Mouse (Mus musculus): ENCODE data around the gene Cdca3. TPM values are rescaled to one million over a fixed set of nuclear protein-coding genes. Genes with fewer than 3 reads are reported as not detected.
"Not testable (repeated sequence)": the region's sequence is repeated elsewhere in the genome, so short reads cannot be mapped to it uniquely, and the experiment has no call there.

Cdca3 gene
- polyA plus RNA-seq, 1 experiment from 2014 or later = 138 TPM

DNA sequence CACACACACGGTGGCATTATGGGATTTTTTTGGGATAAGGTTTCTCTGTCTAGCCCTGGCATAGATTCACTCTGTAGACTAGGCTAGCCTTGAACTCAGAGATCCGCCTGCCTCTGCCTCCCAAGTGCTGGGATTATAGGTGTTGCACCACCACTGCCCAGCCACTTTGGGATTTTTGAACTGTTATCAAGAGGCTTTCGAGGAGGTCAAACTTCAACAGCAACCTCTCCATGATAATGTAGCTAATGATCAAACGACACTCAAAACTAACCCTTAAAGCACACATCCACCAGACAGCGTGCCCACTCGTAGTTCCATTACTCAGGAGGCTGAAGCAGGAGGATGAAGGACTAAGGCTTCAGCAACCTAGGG, 21.4 kb upstream of the Cdca3 start:
- Histone ChIP-seq H3K27me3 (ENCODE audit: control insufficient read depth, insufficient read depth, low read length) (no peaks in the 10 kb centered on the region), H3K4me2 (ENCODE audit: low read depth, low read length) (peak overlapping the region; percentile 93), H3K4me3 (replicated peaks; ENCODE audit: low read length) (peak overlapping the region; percentile 66), H3K4me1 (ENCODE audit: control insufficient read depth, insufficient read depth, low read length) (peaks cover 32% of the 10 kb centered on the region), H3K36me3 (ENCODE audit: control insufficient read depth, insufficient read depth, low read length) (0 out of 2 replicates have a peak, but pooled peaks cover 7% of the 10 kb centered on the region), H3K27ac (ENCODE audit: low read length) (peak overlapping the region; percentile 96), H3K9ac (ENCODE audit: low read length) (peak overlapping the region; percentile 81), H3K9me3 (replicated peaks; ENCODE audit: control insufficient read depth, low read length) (no peaks in the 10 kb centered on the region)
- no peak for ATAC-seq (ENCODE audit: insufficient read depth, low FRiP score)
- WGBS = 64% methylated on average over 6 of the region's 6 CpGs

DNA sequence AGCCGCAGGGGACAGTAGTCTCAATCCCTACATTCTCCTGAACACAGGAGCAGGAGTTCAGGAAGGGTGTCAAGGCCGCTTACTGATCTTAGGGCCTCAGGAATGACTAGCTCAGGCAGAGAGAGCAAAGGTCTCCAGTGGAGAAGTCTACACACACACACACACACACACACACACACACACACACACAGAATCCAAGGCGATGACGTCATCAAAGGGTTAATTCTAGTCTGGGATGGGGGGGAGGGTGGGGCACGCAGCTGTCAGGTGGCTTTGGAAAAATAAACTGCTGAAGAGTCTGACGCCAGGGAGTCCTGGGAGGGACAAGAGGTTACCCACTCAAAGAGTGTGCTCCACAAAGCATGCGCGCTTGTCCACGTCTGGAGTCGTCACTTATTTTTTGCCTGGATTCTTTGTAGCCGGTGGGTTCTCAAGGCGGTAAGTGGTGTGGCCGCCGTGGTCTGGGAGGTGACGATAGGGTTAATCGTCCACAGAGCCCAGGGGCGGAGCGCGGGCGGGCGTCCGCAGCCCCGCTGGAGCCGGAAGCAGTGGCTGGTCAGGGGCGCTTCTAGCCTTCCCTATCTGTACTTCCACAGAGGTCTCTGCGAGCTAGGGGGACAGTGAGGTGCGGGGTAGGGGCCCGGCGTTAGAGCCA, 20.9 kb upstream of the Cdca3 start, which contains the start of gene Spsb2:
Gene Spsb2 (plus strand): TSS at position 304 of the 655 bp plus-strand sequence.
- H3K27ac ChIP-seq (ENCODE audit: low read length) = peak within 1 kb of the TSS; percentile 96
- 0 out of 2 replicates have a peak, but pooled peaks cover 7% of the 10 kb centered on the region for H3K36me3 ChIP-seq (ENCODE audit: control insufficient read depth, insufficient read depth, low read length)
- H3K27me3 ChIP-seq (ENCODE audit: control insufficient read depth, insufficient read depth, low read length) = no peaks in the 10 kb centered on the region
- peak within 1 kb of the TSS; percentile 93 for H3K4me2 ChIP-seq (ENCODE audit: low read depth, low read length)
- peak; percentile 65 for ATAC-seq (ENCODE audit: insufficient read depth, low FRiP score)
- H3K9me3 ChIP-seq (replicated peaks; ENCODE audit: control insufficient read depth, low read length) = no peaks in the 10 kb centered on the region
- peak within 1 kb of the TSS; percentile 81 for H3K9ac ChIP-seq (ENCODE audit: low read length)
- 2% methylated on average over 29 of the region's 29 CpGs for WGBS
- peaks cover 33% of the 10 kb centered on the region for H3K4me1 ChIP-seq (ENCODE audit: control insufficient read depth, insufficient read depth, low read length)
- H3K4me3 ChIP-seq (replicated peaks; ENCODE audit: low read length) = peak within 1 kb of the TSS; percentile 66

DNA sequence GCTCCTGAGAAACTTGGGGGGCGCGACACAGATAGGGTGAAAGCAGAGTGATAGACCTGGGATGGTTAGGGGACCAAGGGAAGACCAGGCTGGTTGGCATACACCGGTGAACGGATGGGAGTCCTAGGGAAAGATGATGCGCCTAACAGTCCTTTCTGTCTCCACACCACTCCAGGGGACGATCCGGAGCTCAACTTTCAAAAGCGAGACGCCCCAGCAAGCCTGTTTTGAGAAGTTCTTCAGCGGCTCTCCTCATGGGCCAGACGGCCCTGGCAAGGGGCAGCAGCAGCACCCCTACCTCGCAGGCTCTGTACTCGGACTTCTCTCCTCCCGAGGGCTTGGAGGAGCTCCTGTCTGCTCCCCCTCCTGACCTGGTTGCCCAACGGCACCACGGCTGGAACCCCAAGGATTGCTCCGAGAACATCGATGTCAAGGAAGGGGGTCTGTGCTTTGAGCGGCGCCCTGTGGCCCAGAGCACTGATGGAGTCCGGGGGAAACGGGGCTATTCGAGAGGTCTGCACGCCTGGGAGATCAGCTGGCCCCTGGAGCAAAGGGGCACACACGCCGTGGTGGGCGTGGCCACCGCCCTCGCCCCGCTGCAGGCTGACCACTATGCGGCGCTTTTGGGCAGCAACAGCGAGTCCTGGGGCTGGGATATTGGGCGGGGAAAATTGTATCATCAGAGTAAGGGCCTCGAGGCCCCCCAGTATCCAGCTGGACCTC, 20.1 kb upstream of the Cdca3 start:
- ATAC-seq (ENCODE audit: insufficient read depth, low FRiP score) = peak; percentile 14; the same call in 1 of the 2 replicates
- no peaks in the 10 kb centered on the region for H3K27me3 ChIP-seq (ENCODE audit: control insufficient read depth, insufficient read depth, low read length)
- no peaks in the 10 kb centered on the region for H3K9me3 ChIP-seq (replicated peaks; ENCODE audit: control insufficient read depth, low read length)
- H3K4me1 ChIP-seq (ENCODE audit: control insufficient read depth, insufficient read depth, low read length) = peaks cover 34% of the 10 kb centered on the region
- WGBS = under 1% methylated on average over 35 of the region's 35 CpGs
- peak overlapping the region; percentile 96 for H3K27ac ChIP-seq (ENCODE audit: low read length)
- peak overlapping the region; percentile 93 for H3K4me2 ChIP-seq (ENCODE audit: low read depth, low read length)
- H3K9ac ChIP-seq (ENCODE audit: low read length) = peak overlapping the region; percentile 81
- H3K36me3 ChIP-seq (ENCODE audit: control insufficient read depth, insufficient read depth, low read length) = 0 out of 2 replicates have a peak, but pooled peaks cover 7% of the 10 kb centered on the region
- peak overlapping the region; percentile 66 for H3K4me3 ChIP-seq (replicated peaks; ENCODE audit: low read length)

DNA sequence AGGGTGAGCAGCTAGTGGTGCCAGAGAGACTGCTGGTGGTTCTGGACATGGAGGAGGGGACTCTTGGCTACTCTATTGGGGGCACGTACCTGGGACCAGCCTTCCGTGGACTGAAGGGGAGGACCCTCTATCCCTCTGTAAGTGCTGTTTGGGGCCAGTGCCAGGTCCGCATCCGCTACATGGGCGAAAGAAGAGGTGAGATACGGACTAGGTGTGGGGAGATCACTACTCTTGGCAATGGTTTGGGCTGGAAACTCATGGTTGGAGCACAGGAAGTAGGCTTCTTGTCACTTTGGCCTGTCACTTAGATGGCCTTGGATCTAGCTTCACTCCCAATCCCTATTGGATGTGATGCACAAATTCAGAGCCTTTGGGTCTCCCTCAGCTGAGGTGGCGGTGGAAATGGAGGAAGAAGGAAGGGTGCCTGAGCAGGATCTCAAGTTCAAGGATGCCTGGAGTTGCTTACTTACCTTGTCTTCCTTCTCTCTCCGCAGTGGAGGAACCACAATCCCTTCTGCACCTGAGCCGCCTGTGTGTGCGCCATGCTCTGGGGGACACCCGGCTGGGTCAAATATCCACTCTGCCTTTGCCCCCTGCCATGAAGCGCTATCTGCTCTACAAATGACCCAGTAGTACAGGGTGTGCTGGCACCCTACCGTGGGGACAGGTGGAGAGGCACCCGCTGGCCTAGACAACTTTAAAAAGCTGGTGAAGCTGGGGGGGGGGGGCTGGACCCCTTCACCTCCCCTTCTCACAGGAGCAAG, 19.4 kb upstream of the Cdca3 start:
- Histone ChIP-seq H3K4me1 (ENCODE audit: control insufficient read depth, insufficient read depth, low read length) (peaks cover 41% of the 10 kb centered on the region), H3K4me2 (ENCODE audit: low read depth, low read length) (peak overlapping the region; percentile 93), H3K4me3 (replicated peaks; ENCODE audit: low read length) (peak overlapping the region; percentile 66), H3K9ac (ENCODE audit: low read length) (peak overlapping the region; percentile 81), H3K36me3 (ENCODE audit: control insufficient read depth, insufficient read depth, low read length) (0 out of 2 replicates have a peak, but pooled peaks cover 7% of the 10 kb centered on the region), H3K9me3 (replicated peaks; ENCODE audit: control insufficient read depth, low read length) (no peaks in the 10 kb centered on the region), H3K27ac (ENCODE audit: low read length) (peak overlapping the region; percentile 96), H3K27me3 (ENCODE audit: control insufficient read depth, insufficient read depth, low read length) (no peaks in the 10 kb centered on the region)
- WGBS = 39% methylated on average over 14 of the region's 14 CpGs
- ATAC-seq (ENCODE audit: insufficient read depth, low FRiP score) = no peak

DNA sequence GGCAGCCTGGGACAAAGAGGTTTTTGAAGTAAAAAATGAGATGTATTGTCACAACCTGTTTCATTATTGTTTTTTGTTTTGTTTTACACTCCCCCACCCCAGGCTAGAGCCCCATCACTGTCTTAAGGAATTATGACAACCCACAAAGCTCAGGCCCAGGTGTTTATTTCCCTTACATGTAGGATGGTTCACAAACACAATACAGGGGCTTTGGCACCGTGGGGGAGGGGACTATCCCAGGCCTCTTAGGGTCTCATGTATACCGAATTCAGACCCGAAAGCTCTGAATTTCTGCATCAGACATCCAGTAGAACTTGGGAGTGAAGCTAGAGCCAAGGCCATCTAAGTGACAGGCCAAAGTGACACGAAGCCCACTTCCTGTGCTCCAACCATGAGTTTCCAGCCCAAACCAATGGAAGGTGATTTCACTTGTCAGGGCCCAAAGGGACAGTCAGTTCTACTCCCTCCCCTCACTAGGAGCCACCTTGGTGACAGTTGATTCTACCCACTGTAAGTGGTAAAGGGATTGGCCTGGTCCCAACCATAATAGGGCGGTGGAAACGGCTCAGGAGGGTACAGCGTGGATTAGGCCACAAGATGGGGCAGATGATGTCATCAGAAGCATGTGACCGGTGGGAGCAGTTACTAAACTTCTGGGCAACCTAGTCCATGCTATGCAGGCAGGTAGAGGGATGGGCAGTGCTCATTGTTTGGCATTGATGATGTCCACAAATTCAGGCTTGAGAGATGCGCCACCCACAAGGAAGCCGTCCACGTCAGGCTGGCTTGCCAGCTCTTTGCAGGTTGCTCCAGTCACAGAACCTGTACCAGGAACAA, 18.6 kb upstream of the Cdca3 start:
- peak overlapping the region; percentile 81; the same call in 1 of the 2 replicates for H3K9ac ChIP-seq (ENCODE audit: low read length)
- H3K27ac ChIP-seq (ENCODE audit: low read length) = peak overlapping the region; percentile 96; the same call in 1 of the 2 replicates
- ATAC-seq (ENCODE audit: insufficient read depth, low FRiP score); H3K4me3 ChIP-seq (replicated peaks; ENCODE audit: low read length); H3K36me3 ChIP-seq (ENCODE audit: control insufficient read depth, insufficient read depth, low read length); H3K27me3 ChIP-seq (ENCODE audit: control insufficient read depth, insufficient read depth, low read length); H3K9me3 ChIP-seq (replicated peaks; ENCODE audit: control insufficient read depth, low read length): not testable (repeated sequence)
- H3K4me2 ChIP-seq (ENCODE audit: low read depth, low read length) = peak overlapping the region; percentile 93
- WGBS = 81% methylated on average over 10 of the region's 11 CpGs
- H3K4me1 ChIP-seq (ENCODE audit: control insufficient read depth, insufficient read depth, low read length) = peaks cover 42% of the 10 kb centered on the region

DNA sequence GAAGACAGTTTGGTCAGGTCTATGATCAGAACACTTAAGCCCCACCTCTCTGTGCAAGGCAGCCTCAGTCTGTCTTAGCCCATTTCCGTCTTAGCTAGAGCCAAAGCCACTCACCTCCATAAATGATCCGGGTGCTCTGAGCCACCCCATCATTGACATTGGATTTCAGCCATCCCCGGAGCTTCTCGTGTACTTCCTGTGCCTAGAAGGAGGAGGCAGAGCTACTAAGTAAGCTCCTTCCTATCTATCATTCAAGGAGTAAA, 18.0 kb upstream of the Cdca3 start:
- H3K27ac ChIP-seq (ENCODE audit: low read length) = peak overlapping the region; percentile 30; the same call in 1 of the 2 replicates
- 0 out of 2 replicates have a peak, but pooled peaks cover 7% of the 10 kb centered on the region for H3K36me3 ChIP-seq (ENCODE audit: control insufficient read depth, insufficient read depth, low read length)
- H3K4me2 ChIP-seq (ENCODE audit: low read depth, low read length) = no peak overlapping the region
- no peak overlapping the region for H3K4me3 ChIP-seq (replicated peaks; ENCODE audit: low read length)
- H3K9me3 ChIP-seq (replicated peaks; ENCODE audit: control insufficient read depth, low read length) = no peaks in the 10 kb centered on the region
- H3K4me1 ChIP-seq (ENCODE audit: control insufficient read depth, insufficient read depth, low read length) = peaks cover 37% of the 10 kb centered on the region
- H3K27me3 ChIP-seq (ENCODE audit: control insufficient read depth, insufficient read depth, low read length) = no peaks in the 10 kb centered on the region
- 76% methylated on average over 4 of the region's 4 CpGs for WGBS
- H3K9ac ChIP-seq (ENCODE audit: low read length) = no peak overlapping the region
- ATAC-seq (ENCODE audit: insufficient read depth, low FRiP score) = no peak

DNA sequence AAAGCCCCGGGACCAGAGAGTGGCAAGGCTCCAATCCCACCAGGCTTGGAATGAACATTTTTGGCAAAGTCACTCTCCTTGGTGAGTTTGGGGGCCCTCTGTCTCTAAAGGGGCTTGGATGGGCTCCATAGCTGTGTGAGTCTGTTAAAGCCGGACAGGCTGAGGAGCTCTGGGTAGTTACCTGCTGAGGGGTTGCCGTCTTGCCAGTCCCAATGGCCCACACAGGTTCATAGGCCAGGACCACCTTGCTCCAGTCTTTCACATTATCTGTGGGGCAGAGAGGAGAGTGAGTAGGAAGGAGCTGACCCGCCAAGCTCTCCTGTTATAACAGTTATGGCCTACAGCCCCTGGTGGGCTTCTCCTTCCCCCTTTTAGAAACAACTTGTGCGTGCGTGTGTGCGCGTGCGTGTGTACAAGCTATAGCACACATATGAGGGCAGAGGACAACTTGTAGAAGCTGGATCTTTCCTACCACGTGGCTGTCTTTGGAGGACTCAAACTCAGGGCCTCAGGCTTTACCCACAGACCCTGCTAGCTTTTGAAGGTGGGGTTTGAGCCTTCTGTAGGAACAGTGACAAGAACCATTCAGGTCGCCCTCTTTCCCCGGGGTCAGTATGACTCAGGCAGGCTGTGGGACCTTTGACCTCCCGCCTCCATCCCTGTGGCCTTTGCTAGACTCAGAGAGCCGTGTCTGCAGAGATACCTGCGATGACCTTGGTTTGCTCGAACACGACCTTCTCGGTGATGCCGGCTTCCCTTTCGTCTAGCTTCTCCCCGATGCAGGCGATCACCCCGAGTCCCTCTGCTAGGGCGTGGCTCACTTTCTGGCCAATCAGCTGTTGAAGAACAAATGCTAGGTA, 17.4 kb upstream of the Cdca3 start:
- Histone ChIP-seq H3K36me3 (ENCODE audit: control insufficient read depth, insufficient read depth, low read length) (0 out of 2 replicates have a peak, but pooled peaks cover 7% of the 10 kb centered on the region), H3K27ac (ENCODE audit: low read length) (peak overlapping the region; percentile 30; the same call in 1 of the 2 replicates), H3K4me2 (ENCODE audit: low read depth, low read length) (peak overlapping the region; percentile 95), H3K27me3 (ENCODE audit: control insufficient read depth, insufficient read depth, low read length) (no peaks in the 10 kb centered on the region), H3K4me1 (ENCODE audit: control insufficient read depth, insufficient read depth, low read length) (peaks cover 35% of the 10 kb centered on the region), H3K9me3 (replicated peaks; ENCODE audit: control insufficient read depth, low read length) (no peaks in the 10 kb centered on the region), H3K9ac (ENCODE audit: low read length) (peak overlapping the region; percentile 95), H3K4me3 (replicated peaks; ENCODE audit: low read length) (peak overlapping the region; percentile 82)
- WGBS = 72% methylated on average over 24 of the region's 24 CpGs
- no peak for ATAC-seq (ENCODE audit: insufficient read depth, low FRiP score)

DNA sequence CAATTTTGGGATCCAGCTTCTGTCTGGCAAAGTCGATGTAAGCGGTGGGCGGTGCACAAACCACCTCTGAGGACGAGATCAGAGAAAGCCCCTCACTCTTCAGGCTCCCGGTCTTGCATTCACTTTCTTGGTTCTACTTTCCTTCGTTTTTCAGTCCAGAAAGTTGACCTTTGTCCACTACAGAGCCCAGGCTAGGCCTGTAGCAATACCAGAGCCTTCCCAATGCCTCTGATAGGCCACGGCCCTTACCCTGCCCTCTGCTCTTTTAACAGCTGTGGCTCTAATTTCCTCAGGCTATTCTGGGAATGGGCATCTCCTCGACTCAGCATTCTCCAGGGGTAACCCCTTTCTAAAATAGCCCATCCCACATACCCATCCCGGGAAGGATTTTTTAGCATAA, 16.5 kb upstream of the Cdca3 start:
- H3K36me3 ChIP-seq (ENCODE audit: control insufficient read depth, insufficient read depth, low read length) = peaks cover 16% of the 10 kb centered on the region; the same call in 1 of the 2 replicates
- WGBS = 10% methylated on average over 9 of the region's 9 CpGs
- peaks cover 35% of the 10 kb centered on the region for H3K4me1 ChIP-seq (ENCODE audit: control insufficient read depth, insufficient read depth, low read length)

More for the DNA sequence above, 16.5 kb upstream of the Cdca3 start:
- no peak for ATAC-seq (ENCODE audit: insufficient read depth, low FRiP score)
- H3K27me3 ChIP-seq (ENCODE audit: control insufficient read depth, insufficient read depth, low read length) = no peaks in the 10 kb centered on the region
- peak overlapping the region; percentile 95 for H3K4me2 ChIP-seq (ENCODE audit: low read depth, low read length)
- no peaks in the 10 kb centered on the region for H3K9me3 ChIP-seq (replicated peaks; ENCODE audit: control insufficient read depth, low read length)
- H3K27ac ChIP-seq (ENCODE audit: low read length) = peak overlapping the region; percentile 97
- peak overlapping the region; percentile 95 for H3K9ac ChIP-seq (ENCODE audit: low read length)
- H3K4me3 ChIP-seq (replicated peaks; ENCODE audit: low read length) = peak overlapping the region; percentile 82

Measured in stomach, embryonic 16.5 days (tissue).